Mouse (Mus musculus): ENCODE measurements around the gene Ticrr.

The Ticrr gene

GRCm38 (mm10) chr7:79679186-79679585 lies 19.2 kb downstream of the Ticrr start:
- peak in 1 of 2 experiments; percentile 45 for DNase-seq (ENCODE audit: inconsistent age in 2 of 2, low spot score in 1 of 2)

GRCm38 (mm10) chr7:79680231-79680630 lies 20.2 kb downstream of the Ticrr start:
- DNase-seq (ENCODE audit: inconsistent age in 2 of 2, low spot score in 1 of 2), result no peak

GRCm38 (mm10) chr7:79696495-79696894 lies 36.5 kb downstream of the Ticrr start:
- DNase-seq (ENCODE audit: inconsistent age in 2 of 2, low spot score in 1 of 2), result no peak

GRCm38 (mm10) chr7:79702755-79703154 lies 42.8 kb downstream of the Ticrr start:
- no peak for DNase-seq (ENCODE audit: inconsistent age in 2 of 2, low spot score in 1 of 2)

- no peak for DNase-seq (ENCODE audit: inconsistent age in 2 of 2, low spot score in 1 of 2)
These were observed 45.2 kb downstream of the Ticrr start for GRCm38 (mm10) chr7:79705210-79705609.

- peak in 1 of 2 experiments; percentile 56 for DNase-seq (ENCODE audit: inconsistent age in 2 of 2, low spot score in 1 of 2)
These were observed 50.2 kb downstream of the Ticrr start for GRCm38 (mm10) chr7:79710130-79710607.

- DNase-seq (ENCODE audit: inconsistent age in 2 of 2, low spot score in 1 of 2), result peak in 1 of 2 experiments; percentile 23
These were observed 50.8 kb downstream of the Ticrr start for GRCm38 (mm10) chr7:79710831-79711230.

- DNase-seq (ENCODE audit: inconsistent age in 2 of 2, low spot score in 1 of 2), result peak; percentile 87 to 95
These were observed 55.4 kb downstream of the Ticrr start, which contains the start of gene Kif7 for GRCm38 (mm10) chr7:79715187-79715981. Gene Kif7 (minus strand): TSS chr7:79715720.

- peak; percentile 74 to 90 for DNase-seq (ENCODE audit: inconsistent age in 2 of 2, low spot score in 1 of 2)
These were observed 61.5 kb downstream of the Ticrr start for GRCm38 (mm10) chr7:79721386-79721977.

GRCm38 (mm10) chr7:79727091-79727490 lies 67.1 kb downstream of the Ticrr start:
- peak; percentile 59 to 81 for DNase-seq (ENCODE audit: inconsistent age in 2 of 2, low spot score in 1 of 2)

GRCm38 (mm10) chr7:79728219-79728618 lies 68.2 kb downstream of the Ticrr start:
- peak; percentile 77 to 91 for DNase-seq (ENCODE audit: inconsistent age in 2 of 2, low spot score in 1 of 2)

GRCm38 (mm10) chr7:79729169-79729568 lies 69.2 kb downstream of the Ticrr start:
- peak; percentile 72 to 89 for DNase-seq (ENCODE audit: inconsistent age in 2 of 2, low spot score in 1 of 2)

GRCm38 (mm10) chr7:79729743-79730370 lies 69.9 kb downstream of the Ticrr start:
- peak; percentile 60 to 82 for DNase-seq (ENCODE audit: inconsistent age in 2 of 2, low spot score in 1 of 2)

- DNase-seq (ENCODE audit: inconsistent age in 2 of 2, low spot score in 1 of 2), result peak; percentile 79 to 91
These were observed 71.4 kb downstream of the Ticrr start for GRCm38 (mm10) chr7:79731438-79731837.

- DNase-seq (ENCODE audit: inconsistent age in 2 of 2, low spot score in 1 of 2), result peak in 1 of 2 experiments; percentile 80
These were observed 72.6 kb downstream of the Ticrr start, which contains the start of gene Plin1 for GRCm38 (mm10) chr7:79732622-79733021. Gene Plin1 (minus strand): TSS chr7:79732903.

- peak; percentile 81 to 92 for DNase-seq (ENCODE audit: inconsistent age in 2 of 2, low spot score in 1 of 2)
These were observed 74.6 kb downstream of the Ticrr start for GRCm38 (mm10) chr7:79734563-79734962.

- peak; percentile 37 to 69 for DNase-seq (ENCODE audit: inconsistent age in 2 of 2, low spot score in 1 of 2)
These were observed 76.5 kb downstream of the Ticrr start for GRCm38 (mm10) chr7:79736511-79736910.

- DNase-seq (ENCODE audit: inconsistent age in 2 of 2, low spot score in 1 of 2), result no peak
These were observed 78.9 kb downstream of the Ticrr start for GRCm38 (mm10) chr7:79738913-79739312.

GRCm38 (mm10) chr7:79740279-79740678 lies 80.3 kb downstream of the Ticrr start:
- no peak for DNase-seq (ENCODE audit: inconsistent age in 2 of 2, low spot score in 1 of 2)

- DNase-seq (ENCODE audit: inconsistent age in 2 of 2, low spot score in 1 of 2), result no peak
These were observed 82.3 kb downstream of the Ticrr start for GRCm38 (mm10) chr7:79742277-79742658.
